Mouse (Mus musculus): ENCODE data around the gene Ttll4.

DNA sequence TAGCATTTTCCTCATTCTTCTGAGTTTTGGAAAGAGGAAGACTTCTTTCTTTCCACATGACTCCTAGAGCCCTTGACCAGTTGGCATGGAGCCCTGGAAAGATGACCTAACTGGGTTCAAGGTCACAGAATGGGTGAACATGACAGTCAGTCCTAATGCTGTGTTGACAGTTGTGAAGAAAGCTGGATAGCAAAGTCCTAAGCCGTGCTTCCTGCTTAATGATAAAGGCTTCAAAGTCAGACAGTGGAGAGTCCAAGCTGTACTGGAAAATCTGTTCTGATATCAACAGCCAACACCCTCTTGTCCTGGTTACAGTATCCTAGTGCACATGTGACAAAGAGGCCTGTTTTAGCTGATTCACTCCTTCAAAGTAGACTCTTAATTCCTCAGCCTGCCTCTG, 37.2 kb downstream of the Ttll4 start:
- no peak for TF ChIP-seq CTCF (IDR thresholded peaks at IDR 0.05; ENCODE audit: low read depth)
- no peak for TF ChIP-seq EP300 (optimal IDR thresholded peaks at IDR 0.05)

All from stomach, postnatal 0 days (tissue).